Mouse (Mus musculus) frontal cortex, postnatal 14 days (tissue): ENCODE data around the gene Pebp1.

Experiments used
- DNase-seq, 2 experiments: peaks; one replicate each; pipeline ENCODE4 v3.0.0; 2022; ENCODE audit warnings: low spot score in 2 of 2

Gene Pebp1

DNA sequence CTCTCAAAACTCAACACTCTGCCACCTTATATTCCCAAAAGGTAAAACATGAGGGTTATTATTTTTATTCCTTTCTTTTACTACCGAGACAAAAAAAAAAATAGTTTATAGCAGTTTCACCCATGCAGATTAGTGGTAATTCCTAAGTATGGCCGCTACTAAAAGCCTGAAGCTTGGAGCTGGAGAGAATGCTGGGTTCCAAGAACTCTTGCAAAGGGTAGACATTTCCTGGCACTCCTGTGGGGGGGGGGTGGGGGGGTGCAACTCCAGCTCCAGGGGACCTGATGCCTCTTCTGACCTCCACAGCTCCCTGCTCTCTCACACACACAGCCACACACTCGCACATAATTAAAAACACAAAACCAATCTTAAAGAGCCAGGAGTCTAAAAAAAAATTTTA, 1.1 kb downstream of the Pebp1 start:
- DNase-seq, result no peak

DNA sequence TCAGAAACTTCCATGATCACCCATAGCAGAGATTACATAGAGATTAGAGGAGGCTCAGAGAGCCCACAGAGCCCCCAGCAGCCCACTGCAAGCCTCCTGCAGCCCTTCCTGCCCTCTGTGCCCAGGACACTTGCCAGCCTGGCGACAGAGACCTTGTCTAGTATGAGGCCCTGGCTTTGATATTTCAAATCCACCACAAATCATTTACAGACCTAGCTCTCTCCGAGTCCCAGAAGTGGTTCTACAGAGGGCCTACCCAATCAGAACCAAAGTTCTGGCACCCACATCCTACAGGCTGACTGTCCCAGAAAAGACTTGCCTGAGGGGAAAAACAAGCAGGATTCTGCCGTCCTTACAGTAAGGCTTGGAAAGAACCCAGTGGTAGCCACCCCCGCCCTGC, 2.2 kb downstream of the Pebp1 start:
- DNase-seq, result no peak

DNA sequence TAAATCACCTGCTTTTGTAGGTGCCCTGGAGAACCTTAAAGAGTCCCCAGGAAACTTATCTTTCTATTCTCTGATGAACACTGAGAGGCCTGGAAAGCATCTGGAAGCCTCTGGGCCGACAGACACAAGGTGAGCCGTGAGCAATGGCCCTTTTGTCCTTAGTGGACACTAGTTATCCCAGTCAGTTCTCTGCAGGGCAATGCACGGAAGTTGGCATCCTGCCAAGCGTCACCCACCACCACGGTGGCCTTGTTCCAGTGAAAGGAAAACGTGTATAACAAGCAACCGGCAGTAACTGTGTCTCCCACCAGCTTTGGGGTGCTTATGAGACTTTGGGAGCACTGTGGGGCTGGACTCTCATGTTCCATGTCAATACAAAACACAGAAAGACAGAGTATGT, 2.7 kb downstream of the Pebp1 start:
- DNase-seq, result no peak

DNA sequence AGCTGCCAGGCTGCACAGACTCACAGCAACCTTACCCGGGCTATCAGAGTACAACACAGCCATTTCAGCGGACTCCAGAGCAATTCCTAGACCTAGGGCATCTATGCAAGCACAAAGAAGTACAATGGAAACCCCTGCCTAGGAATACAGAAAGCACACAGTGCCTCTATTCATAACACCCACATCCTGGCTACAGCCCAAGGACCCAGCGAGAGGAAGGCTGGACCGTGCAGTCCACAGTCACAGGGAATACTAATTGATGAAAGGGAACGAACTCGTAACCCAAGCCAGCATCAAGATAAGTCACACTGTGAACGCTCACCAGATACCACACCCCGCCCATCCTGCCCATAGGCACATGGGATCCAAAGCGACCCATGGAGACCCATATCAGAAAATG, 3.4 kb downstream of the Pebp1 start:
- no peak for DNase-seq

DNA sequence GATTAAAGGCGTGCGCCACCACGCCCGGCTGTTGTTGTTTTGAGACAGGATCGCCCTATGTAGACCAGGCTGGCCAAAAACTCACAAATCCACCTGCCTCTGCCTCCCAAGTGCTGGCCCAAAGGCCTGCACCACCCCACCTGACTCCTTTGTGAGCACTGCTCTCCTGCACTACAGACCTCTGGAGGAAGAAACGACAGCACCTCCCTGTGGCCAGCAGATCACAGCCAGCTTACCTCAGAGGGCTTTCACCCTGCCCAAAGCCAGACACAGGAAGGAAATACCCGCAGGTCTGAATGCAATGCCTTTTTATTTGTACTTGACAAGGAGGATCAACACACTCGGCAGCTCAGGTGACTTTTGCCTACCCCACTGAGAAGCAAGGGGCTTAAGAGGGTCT, 5.1 kb downstream of the Pebp1 start:
- no peak for DNase-seq

DNA sequence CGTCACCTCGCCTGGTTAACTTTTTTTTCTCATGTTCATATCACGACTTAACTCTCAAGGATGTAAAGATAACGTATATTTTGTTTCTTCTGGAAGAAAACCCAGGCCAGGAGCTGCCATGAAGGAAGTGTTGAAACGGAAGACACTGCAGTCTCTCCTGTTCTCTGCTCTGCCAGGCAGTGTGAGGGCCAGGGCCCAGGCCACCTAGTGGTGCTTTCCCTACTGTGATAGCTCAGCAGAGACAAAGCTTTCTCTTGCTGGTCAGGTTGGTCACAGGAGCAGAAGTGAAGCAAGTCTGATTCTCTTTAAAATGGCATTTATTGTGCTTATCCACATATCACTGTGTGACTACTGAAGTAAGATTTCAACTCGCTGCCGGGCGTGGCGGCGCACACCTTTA, 5.9 kb downstream of the Pebp1 start:
- no peak for DNase-seq

DNA sequence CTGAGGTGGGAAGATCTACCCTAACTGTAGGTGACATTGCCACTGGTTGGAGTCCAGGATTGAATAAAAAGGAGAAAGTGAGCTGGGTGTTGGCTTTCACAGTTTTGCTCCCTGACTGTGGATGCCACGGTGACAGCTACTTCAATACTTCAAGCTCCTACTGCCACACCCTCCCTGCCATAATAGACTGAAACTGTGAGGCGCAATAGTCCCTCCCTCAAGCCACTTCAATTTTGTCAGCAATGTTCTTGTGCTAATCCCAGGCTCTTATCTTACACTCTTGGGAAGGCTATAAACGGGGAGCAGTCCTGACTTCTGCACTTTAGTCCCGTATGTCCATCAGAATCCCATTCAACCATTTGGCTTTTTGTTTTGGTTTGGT, 7.8 kb downstream of the Pebp1 start:
- no peak for DNase-seq

DNA sequence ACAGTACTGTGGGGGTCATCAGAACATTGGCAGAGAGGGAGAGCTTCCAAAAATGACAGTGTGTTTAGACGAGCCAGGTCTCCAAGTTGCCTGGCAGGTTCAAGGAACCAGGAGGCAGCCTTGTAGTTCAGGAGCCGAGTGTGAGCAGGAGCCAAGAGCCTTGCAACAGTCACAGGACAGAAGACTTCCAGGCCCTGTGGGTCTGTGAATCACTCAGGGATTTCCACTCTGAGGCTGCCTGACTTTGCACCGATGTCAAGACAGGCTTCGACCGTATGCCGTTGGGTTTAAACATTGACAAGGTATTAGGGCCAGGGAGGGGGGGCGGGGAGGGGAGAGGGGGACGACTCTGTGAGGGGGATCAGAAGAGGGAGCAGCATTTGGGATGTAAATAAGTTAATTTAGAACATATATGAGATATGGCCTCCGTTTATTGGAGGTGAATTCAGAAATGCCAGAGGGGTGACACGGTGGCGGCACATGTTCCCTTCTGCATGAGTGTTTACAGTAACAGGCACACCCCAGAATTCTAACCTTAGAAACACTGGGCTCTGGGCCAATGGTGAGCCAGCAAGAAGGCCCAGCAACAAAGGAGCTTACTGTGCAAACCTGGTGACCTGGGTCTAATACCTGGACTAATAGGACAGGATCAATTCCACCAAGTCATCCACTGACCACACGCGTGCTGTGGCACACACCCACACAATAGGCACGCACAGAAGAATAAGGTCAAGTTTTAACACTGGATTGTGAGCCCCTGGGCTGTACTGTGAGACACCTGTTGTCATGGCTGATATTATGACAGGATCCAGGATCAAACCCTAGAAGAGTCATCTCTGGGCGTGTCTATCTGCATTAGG, 8.4 kb downstream of the Pebp1 start:
- DNase-seq, result no peak

DNA sequence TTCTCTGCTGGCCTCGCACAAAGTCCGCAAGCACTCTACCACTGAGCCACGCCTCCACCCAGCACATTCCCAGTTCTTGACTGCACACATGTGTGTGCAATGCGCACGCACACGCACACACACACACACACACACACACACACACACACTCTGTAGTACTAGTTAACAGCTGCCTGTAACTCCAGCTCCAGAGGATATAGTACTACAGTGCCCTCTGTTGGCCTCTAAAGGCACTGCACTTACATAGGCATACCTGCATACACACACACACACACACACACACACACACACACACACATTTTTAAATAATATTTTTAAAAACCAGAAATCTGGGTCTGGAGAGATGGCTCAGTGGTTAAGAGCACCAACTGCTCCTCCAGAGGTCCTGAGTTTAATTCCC, 9.6 kb downstream of the Pebp1 start:
- no peak for DNase-seq

DNA sequence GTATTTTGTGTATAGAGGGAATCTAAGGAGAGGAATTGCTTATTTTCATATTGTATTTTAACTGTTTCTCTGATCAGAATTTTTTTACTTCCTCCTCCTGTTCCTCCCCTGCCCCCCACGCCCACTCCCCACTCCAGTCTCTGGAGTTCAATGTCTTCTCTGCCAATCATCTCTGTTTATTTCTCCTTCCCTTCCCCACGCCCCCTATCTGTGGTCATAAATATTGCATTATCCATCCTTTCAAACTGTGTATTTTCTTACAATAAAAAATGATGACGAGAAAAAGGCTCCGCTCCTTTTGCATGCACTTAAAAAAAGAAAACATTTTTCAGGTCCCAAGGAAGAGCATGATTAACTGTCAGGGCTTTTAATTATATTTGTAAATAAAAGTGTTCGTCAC, 12.6 kb downstream of the Pebp1 start:
- no peak for DNase-seq

DNA sequence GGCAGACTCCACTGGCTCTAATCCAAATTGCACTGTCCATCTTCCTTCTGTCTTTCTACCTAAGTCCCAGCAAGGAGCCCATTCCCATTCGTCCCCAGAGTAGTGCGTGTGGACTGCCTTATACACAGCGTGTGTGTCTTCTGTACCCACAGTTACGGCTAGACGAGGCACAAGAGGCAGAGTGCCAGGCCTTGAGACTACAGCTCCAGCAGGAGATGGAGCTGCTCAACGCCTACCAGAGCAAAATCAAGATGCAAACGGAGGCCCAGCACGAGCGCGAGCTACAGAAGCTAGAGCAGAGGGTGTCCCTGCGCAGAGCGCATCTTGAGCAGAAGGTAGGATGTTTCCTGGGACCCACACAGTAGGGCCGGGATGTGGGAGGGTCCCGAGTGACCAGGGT, 15.5 kb downstream of the Pebp1 start:
- DNase-seq, result peak; percentile 57 to 59

DNA sequence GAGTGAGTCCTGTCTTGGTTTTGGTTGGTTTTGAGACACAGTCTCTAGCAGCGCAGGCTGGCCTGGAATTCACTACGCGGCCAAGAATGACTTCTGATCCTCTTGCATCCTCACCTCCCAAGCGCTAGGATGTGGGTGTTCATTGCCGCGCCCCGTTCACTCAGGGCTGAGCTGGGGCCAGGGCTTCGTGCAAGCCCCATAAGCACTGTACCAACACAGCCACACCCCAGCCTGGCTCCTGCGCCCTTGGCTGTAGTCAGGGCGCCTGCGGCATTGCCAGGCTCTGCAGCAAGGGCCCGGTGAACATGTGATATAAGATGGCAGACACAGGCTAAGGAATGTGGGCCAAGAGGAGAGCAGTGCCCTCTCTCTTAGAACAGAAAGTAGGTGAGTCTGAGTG, 18.0 kb downstream of the Pebp1 start:
- no peak for DNase-seq

DNA sequence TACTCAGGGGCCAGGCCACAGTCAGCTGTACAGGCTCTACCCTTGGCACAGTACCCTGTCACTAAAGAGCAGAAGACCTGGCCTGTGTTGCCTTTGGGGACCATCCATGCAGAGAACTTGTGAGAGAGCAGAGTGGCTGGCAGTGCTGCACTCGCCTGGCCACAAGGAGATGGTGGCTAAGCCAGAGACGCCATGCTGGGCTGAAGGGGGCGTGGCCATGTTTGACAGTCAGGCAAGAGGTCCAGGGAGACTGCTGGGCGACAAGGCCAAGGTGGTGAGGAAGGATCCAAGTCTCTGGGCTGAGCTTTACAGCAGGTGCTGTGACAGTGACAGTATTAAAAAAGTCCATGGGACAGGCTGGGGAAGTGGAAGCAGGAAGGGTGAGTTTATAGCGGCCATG, 18.7 kb downstream of the Pebp1 start:
- DNase-seq, result no peak

DNA sequence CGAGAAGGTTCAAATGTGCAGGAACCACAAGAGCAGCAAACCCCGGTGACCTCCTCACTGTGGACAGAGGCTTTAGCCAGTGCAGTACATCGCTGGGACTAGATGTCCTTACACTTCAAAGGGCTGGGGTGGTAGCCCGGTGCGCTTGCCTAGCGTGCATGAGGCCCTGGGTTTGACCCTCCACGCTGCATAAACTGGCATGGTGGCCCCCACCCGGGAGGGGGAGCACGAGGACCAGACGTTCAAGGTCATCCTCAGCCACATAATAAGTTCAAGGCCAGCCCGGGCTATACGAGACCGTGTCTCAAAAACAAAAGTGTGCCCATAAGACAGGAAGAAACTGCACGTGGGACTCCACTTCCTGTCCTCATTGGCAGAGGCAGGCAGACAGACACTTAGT, 19.5 kb downstream of the Pebp1 start:
- no peak for DNase-seq

DNA sequence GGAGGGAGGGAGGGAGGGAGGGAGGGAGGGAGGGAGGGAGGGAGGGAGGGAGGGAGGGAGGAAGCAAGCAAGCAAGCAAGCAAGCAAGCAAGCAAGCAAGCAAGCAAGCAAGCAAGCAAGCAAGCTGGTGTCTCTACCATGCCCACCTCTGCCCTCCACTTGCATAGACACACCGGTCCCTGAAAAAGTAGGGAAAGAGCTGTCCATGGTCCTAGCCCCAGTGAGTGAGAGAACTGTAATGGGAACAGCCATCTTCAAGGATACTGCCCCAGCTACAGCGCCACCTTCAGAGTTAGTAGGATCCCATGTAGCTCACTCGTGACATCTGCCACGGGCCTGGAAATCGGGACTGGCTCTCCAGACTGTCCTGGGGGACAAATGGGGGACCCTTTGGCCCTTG, 22.7 kb downstream of the Pebp1 start:
- DNase-seq, result no peak

DNA sequence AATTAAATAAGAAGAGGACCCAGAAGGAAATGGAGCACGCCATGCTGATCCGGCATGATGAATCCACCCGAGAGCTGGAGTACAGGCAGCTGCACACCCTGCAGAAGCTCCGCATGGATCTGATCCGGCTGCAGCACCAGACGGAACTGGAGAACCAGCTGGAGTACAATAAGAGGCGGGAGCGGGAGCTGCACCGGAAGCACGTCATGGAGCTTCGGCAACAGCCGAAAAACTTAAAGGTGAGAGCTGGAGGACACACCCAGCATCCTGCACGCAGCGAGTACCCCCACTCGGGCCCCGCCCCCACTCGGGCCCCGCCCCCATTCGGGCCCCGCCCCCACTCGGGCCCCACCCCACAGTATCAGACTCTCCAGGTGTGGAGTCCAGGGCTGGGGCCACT, 23.9 kb downstream of the Pebp1 start:
- DNase-seq, result no peak

DNA sequence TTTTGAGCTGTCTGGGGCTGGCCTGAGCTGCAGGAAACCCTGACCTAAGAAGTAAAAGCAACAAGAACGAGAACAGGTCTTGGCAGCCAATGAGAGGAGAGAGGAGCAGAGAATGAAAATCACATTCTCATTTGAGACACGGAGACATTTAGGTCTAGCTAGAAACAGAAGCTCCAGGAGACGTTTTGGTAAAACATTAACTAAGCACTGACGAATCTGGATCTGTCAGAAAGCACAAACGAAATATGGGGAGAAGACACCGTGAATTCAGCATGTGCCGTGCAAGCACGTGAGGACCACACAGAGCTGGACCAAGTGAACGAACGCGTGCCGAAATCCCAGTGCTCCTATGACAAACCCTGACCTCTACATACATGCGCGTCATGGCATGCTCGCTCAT, 29.1 kb downstream of the Pebp1 start:
- DNase-seq, result no peak

DNA sequence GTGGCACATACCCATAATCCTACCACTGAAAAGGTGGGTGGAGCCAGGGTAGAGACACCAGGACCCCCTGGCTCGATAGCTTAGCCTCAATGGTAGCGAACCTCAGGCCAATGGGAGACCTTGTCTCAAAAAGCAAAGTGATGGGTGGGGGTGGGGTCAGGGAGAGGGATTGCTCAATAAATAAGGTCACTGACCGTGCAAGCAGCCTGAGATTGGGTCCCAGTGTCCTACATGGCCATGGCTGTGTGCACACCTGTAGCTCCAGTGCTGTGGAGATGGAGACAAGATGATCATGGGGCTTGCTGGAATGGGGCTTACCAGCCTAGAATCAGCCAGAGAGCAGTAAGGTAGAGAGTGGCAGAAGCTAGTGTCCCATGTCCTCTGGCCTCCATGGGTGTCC, 35.7 kb downstream of the Pebp1 start:
- DNase-seq, result no peak

DNA sequence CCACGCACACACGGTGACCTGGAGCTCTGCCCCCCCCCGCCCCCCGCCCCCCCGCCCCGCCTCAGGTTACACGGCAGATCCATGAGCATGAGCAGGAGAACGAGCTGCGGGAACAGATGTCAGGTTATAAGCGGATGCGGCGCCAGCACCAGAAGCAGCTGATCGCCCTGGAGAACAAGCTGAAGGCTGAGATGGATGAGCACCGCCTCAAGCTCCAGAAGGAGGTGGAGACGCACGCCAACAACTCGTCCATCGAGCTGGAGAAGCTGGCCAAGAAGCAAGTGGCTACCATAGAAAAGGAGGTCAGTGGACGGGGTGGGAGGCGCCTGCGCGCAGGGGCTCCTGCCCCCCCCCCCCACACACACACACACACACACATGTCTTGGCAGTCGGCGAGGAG, 36.6 kb downstream of the Pebp1 start:
- no peak for DNase-seq

DNA sequence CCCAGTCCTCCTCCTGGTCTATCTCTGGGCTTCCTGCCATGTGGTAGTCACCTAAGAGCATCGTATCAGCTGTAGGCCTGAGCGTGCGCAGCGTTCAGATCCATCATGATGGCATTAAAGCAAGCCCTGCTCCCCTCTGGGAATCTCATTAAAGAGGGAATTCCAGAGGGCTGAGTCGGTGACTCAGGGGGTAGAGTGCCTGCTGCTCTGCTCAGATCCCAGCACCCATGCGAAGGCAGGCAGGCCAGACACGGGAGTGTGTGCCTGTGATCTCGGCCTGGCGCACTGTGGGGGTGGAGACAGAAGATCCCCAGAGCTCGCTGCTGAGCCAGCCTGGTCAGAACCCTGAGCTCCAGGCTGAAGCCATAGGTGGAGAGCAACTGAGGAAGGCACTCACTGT, 39.1 kb downstream of the Pebp1 start:
- DNase-seq, result no peak

DNA sequence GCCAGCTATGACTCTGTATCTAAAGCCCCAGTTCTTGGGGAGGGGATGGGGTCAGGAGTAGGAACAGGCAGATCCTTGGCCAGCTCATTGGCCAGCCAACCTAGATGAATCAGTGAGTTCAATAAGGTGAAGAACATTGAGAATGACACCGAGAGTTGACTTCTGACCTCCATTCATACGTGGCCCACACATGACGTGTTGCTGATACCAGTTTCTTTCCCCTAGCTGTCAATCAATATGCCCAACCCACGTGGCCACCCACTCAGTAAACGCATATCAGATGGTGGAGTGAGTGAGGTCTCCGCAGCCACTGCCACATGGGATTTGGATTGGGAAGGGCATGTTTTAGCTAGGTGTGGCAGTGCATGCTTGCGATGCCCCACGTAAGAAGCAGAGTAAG, 42.3 kb downstream of the Pebp1 start:
- DNase-seq, result no peak

DNA sequence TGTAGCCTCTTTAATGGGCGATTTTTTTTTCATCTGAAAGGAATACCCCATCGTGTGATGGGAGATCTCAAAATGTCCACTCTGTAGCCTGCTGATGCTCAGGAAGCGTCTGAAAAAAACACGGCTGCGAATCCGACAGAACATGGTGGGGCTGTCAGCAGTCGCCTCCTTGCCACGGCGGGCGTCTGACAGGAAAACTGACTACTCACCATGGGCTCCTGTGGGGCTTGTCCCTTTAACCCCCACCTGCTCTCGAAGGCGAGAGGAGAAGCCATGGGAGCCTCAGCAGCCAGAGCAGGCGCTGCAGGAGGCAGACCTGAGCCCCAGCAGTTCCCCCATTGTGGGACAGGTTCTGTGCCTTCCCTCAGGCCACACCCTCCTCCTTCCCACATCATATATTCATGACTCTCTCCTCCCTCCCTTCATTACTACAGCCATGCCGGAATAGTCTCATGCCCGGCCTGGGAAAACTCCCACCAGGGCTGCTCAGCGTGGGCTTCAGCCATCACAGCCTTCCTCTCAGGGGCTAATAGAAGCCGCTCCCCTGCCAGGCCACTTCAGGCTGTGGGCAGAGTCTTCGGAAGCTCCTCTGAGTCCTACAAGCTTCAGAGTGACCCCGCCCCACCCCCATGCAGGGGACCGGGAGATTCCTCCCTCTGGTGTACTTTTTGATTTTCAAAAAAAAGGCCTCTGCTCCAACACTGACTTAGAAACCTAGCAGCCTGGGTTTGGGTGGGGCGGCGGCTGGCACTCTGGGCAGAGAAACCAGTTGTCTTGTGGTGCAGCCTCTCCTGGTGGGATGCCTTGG, 44.5 kb downstream of the Pebp1 start:
- peak in 1 of 2 experiments; percentile 23 for DNase-seq

DNA sequence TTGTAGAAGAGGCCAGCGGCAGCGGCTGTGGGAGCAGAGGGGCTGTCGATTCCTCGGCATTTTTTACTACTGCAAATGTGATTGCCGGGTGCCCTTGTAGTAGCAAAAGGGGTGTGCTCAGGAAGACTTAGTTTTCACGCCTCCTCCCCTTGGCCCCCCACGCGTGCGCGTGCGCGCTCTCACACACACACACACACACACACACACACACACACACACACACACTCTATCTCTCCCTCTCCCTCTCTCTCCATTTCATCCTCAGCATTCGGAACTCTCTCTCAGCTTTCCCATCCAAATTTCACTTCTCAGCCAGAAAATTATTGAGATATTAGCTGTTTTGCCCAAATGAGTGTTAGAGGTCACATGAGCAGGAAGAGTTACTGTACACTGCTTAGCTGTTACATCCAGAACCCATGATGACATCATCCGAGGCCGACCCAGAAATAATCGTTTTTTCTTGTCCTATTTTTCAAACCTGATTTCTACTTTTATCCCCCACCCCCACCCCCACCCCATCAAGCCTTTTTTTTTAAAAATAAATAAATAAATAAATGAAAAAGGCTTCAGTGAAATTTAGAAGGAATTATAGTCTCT, 45.4 kb downstream of the Pebp1 start:
- peak; percentile 49 to 55 for DNase-seq
